Mouse (Mus musculus): ENCODE measurements around the gene Faf2.

- TF ChIP-seq EP300 (IDR thresholded peaks at IDR 0.05; ENCODE audit: low read length), result no peak
- TF ChIP-seq TCF12 (IDR thresholded peaks at IDR 0.05; ENCODE audit: low read depth, low read length), result no peak
These were observed 46.1 kb upstream of the Faf2 start for GRCm38 (mm10) chr13:54575489-54575888.

Data from CH12.LX (cell line).